ENCODE assay signal across 33 mouse cellular contexts in genomic region chr14:117816008-117816407, GRCm38 (mm10).
"Had no signal": no experiment of that assay in that cellular context is flagged by ENCODE, and none has a peak within 500 bp of the region (broad histone marks: within the 10 kb centered on the region; RNA-seq: fewer than 3 reads in every experiment).

No protein-coding gene starts in this region.

- DNase-seq: heart, postnatal 10 days; heart, postnatal 14 days; heart, postnatal 36 days; heart, postnatal 4 days; kidney, adult 11 months; kidney, adult 18-20 months; kidney, adult 2 months; kidney, adult 8-10 months; kidney, postnatal 10 days; kidney, postnatal 14 days; kidney, postnatal 25 days; kidney, postnatal 36 days; kidney, postnatal 4 days; layer of hippocampus, adult 9-11 months; layer of hippocampus, postnatal 36 days had no signal

- H3K9ac ChIP-seq: heart, embryonic 12.5 days; heart, embryonic 13.5 days; heart, embryonic 15.5 days; hindbrain, embryonic 12.5 days; hindbrain, embryonic 13.5 days; hindbrain, embryonic 14.5 days; hindbrain, embryonic 15.5 days; intestine, embryonic 15.5 days; kidney, embryonic 15.5 days had no signal

- H3K27me3 ChIP-seq: heart, embryonic 12.5 days; heart, embryonic 13.5 days; heart, embryonic 15.5 days; hindbrain, embryonic 12.5 days; hindbrain, embryonic 13.5 days; hindbrain, embryonic 15.5 days; intestine, embryonic 15.5 days; kidney, embryonic 15.5 days had no signal

- H3K4me2 ChIP-seq: heart, embryonic 12.5 days; heart, embryonic 13.5 days; heart, embryonic 15.5 days; hindbrain, embryonic 12.5 days; hindbrain, embryonic 13.5 days; hindbrain, embryonic 14.5 days; hindbrain, embryonic 15.5 days; intestine, embryonic 15.5 days; kidney, embryonic 15.5 days had no signal

- ATAC-seq: hindbrain, embryonic 16.5 days; hindbrain, postnatal 0 days; inflammation-experienced regulatory T-cells, adult 6 months; intestine, embryonic 15.5 days; intestine, embryonic 16.5 days; intestine, postnatal 0 days had no signal

- H3K4me3 ChIP-seq: heart, embryonic 12.5 days; heart, embryonic 13.5 days; heart, embryonic 15.5 days; hindbrain, embryonic 10.5 days; hindbrain, embryonic 12.5 days; hindbrain, embryonic 13.5 days; hindbrain, embryonic 15.5 days; intestine, embryonic 15.5 days; kidney, embryonic 15.5 days; layer of hippocampus, adult 2 months; left cerebral cortex, adult 2 months had no signal

- H3K27ac ChIP-seq: heart, embryonic 13.5 days; heart, embryonic 15.5 days; hindbrain, embryonic 10.5 days; hindbrain, embryonic 12.5 days; hindbrain, embryonic 13.5 days; hindbrain, embryonic 14.5 days; hindbrain, embryonic 15.5 days; hindbrain, postnatal 0 days; intestine, embryonic 15.5 days; kidney, embryonic 15.5 days; kidney, postnatal 0 days; layer of hippocampus, adult 2 months; left cerebral cortex, adult 2 months had no signal

- H3K4me1 ChIP-seq: hindbrain, embryonic 13.5 days; intestine, embryonic 15.5 days had no signal

- H3K9me3 ChIP-seq: heart, embryonic 12.5 days; heart, embryonic 13.5 days; heart, embryonic 15.5 days; hindbrain, embryonic 10.5 days; hindbrain, embryonic 12.5 days; hindbrain, embryonic 13.5 days; hindbrain, embryonic 15.5 days; intestine, embryonic 15.5 days; kidney, embryonic 15.5 days had no signal

- H3K36me3 ChIP-seq: heart, embryonic 12.5 days; heart, embryonic 13.5 days; heart, embryonic 15.5 days; hindbrain, embryonic 10.5 days; hindbrain, embryonic 12.5 days; hindbrain, embryonic 13.5 days; hindbrain, embryonic 15.5 days; intestine, embryonic 15.5 days; kidney, embryonic 15.5 days had no signal
